Mouse (Mus musculus): ENCODE results near the gene Mtch2.
"Not testable (repeated sequence)": the region's sequence is repeated elsewhere in the genome, so short reads cannot be mapped to it uniquely, and the experiment has no call there.

Mtch2 gene

DNA sequence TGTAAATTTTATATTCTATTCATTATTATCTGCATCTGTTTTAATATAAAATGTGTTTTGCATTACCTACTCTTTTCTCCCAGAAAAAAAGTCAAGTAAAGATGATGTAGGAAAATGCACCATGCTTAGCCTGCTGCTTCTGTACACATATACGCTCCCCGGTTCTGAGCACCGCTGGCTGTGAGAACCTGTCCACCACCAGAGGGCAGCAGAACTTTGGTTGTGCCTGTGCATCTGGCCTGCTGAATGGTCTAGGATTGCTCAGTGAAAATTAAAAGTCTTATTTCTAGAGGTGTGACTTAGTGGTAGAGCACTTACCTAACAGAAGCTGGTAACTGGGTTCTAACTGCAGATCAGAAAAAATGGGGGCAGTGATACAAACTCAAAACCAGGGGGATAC lies 19.6 kb downstream of the Mtch2 start:
- peak; percentile 83 for DNase-seq

GRCm38 (mm10) chr2:90870136-90870601 lies 23.2 kb downstream of the Mtch2 start:
- DNase-seq: no peak

- no peak for DNase-seq
Observed at GRCm38 (mm10) chr2:90871180-90871961, 24.4 kb downstream of the Mtch2 start.

DNA sequence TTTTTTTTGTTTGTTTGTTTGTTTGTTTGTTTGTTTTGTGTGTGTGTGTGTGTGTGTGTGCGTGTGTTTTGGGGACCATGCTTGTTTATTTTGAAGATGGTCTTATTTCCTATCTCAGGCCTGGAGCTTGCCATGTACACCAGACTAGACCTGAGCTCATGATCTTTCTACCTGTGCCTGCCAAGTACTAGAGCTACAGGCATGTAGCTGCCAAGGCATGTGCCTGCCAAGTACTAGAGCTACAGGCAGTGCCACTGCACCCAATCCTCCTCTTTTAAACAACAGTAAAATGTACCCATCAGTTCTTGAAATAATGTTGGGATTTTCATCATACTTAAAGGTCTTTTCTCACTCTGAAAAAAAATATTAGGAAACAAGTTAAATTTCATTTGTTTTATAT lies 27.1 kb downstream of the Mtch2 start:
- no peak for DNase-seq

DNA sequence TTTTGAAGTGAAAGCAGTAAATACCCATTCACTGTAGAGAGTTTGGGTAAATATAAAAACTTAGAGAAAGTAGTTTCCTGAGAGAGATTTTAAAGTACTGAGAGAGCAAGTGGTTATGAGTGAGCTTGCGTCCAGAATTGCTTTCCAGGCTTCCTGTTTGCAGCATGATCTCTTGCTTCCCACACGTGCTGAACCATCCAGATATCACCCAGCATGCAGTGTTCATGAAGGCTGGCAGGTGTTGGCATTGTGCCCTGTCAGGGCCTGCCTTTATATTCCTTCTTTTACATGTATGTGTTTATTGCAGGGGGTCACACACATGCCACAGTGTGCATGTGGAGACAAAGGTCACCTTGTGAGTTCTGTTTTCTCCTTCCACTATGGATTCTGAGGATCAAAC lies 28.3 kb downstream of the Mtch2 start:
- DNase-seq: no peak

DNA sequence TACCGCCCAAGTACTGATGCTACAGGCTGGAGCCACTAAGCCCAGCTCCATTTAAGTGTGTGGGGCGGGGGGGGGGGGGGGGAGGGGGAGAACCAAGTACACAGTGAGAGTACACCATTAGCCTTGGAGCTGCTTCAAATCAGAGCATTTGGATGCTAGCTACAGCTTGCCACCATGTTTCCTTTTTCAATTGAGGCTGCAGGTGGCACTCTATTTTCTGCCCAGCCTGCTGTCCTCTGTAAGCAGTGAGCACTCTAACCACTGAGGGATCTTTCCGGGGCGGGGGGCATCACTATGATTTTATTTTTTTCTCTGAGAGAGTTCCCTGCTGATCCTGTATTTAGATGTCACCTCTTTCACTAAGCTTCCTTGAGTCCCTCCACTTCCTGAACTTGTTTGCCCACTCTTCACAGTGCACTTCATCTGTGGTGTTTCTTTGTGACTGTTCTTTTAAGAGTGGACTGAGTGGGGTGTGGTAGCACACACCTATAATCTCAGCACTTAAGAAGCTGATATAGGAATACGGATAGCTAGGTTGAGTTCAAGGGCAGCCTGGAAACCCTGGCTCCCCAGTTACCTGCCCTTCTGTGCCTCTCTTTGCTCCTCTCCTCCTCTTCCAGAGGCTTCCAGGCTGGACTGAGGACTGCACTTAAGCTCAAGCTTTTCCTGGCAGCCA lies 30.8 kb downstream of the Mtch2 start:
- DNase-seq: no peak

- DNase-seq: no peak
Observed at GRCm38 (mm10) chr2:90879419-90879818, 32.5 kb downstream of the Mtch2 start.

DNA sequence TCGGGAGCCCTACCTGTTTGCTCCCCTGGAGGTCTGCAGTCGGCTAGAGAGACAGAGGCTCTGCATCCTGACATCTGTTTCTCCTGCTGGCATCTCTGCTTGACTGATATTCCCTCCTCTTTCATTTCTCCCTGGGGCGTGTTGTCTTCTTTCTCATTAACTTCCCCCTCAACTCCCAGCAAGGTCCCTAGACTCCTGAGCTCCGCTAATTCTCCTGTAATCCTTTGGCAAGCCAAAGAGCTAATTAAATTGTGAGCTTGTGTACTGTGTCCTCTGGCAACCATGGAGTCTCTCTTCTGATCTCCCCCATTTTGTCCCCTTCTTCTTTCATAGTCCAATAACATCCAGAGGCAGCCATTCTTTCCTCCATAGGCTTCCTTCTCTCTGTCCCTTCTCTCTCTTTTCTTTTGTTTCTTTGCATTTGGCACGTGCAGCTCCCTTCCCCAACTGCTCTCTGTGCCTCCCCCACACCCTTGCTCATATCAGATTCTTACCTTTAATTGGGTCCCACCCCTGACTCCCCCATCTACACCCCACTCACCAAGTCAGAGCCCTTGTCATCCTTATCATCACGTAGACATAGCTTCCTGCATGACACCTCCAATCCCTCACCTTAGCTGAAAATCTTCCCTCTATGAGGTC lies 33.3 kb downstream of the Mtch2 start:
- no peak for DNase-seq

- DNase-seq: no peak
Observed at GRCm38 (mm10) chr2:90881824-90882223, 34.9 kb downstream of the Mtch2 start.

GRCm38 (mm10) chr2:90885218-90886041 lies 38.5 kb downstream of the Mtch2 start, which contains the start of gene C1qtnf4:
TSS of gene C1qtnf4 (plus strand) at chr2:90885860.
- DNase-seq: peak in 1 of 2 experiments; percentile 4

DNA sequence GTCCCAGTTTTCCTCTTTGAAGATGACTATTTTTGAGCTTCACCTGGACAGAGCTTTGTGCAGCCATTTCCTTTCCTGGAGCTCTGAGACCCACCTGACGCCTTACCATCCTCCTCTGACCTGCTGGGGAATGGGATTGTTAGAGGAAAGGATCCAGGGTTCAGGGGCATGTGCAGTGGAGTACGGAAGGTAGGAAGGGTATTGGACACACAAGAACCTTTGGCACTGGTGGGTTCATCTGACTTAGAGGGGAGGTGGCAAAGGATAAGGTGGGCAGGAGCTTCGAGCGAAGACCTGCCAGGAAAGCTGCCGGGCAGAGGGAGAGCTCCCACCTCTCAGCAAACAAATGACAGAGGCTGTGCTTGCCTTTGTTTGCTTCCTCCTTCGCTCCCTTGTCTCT lies 39.5 kb downstream of the Mtch2 start:
- DNase-seq: no peak

GRCm38 (mm10) chr2:90887627-90888026 lies 40.7 kb downstream of the Mtch2 start:
- no peak for DNase-seq

DNA sequence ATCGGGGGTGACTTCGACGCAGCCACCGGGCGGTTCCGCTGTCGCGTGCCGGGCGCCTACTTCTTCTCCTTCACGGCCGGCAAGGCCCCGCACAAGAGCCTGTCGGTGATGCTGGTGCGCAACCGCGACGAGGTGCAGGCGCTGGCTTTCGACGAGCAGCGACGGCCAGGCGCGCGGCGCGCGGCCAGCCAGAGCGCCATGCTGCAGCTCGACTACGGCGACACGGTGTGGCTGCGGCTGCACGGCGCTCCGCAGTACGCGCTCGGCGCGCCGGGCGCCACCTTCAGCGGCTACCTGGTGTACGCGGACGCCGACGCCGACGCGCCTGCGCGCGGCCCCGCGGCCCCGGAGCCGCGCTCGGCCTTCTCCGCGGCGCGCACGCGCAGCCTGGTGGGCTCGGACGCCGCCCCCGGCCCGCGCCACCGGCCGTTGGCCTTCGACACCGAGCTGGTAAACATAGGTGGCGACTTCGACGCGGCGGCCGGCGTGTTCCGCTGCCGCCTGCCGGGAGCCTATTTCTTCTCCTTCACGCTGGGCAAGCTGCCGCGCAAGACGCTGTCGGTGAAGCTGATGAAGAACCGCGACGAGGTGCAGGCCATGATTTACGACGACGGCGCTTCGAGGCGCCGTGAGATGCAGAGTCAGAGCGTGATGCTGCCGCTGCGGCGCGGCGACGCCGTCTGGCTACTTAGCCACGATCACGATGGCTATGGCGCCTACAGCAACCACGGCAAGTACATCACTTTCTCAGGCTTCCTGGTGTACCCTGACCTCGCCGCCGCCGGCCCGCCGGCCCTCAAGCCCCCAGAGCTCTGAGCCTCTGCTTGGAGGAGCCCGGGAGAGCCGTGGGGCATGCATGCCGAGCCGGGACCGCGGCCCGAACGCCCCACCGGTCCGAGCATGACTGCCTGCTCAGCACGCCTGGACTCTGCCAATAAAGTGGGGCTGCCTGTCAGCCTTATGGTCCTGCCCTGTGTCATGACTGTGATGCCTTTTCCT lies 42.9 kb downstream of the Mtch2 start:
- peak; percentile 46 to 52 for DNase-seq

DNA sequence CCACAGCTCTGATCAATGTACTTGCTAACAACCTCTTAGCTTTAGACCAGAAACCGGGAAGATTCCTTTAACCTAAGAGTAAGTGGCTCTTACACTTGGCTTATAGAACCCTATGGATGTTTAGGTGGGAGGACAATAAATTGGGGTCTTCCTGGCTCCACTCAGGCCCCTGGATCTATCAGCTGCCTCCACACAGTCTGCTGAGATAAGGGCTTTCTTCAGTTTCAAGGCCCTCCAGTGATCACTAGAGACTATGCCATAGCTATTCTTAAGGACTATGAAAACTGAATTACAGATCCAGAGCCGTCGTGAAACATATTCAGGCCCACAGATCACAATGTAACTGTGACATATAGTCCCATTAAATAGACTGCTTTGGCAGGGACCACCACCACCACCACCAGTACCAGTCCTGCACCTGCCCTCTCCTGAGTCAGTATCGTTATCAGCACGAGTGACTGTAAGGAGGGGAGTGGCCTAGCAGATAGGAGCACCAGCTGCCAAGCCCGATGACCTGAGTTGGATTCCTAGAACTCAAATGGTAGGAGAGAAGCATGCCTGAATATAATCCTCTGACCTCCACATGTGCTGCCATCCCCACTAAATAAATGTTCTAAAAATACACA lies 46.8 kb downstream of the Mtch2 start:
- DNase-seq: no peak

GRCm38 (mm10) chr2:90894299-90894677 lies 47.3 kb downstream of the Mtch2 start:
- not testable (repeated sequence) for DNase-seq

DNA sequence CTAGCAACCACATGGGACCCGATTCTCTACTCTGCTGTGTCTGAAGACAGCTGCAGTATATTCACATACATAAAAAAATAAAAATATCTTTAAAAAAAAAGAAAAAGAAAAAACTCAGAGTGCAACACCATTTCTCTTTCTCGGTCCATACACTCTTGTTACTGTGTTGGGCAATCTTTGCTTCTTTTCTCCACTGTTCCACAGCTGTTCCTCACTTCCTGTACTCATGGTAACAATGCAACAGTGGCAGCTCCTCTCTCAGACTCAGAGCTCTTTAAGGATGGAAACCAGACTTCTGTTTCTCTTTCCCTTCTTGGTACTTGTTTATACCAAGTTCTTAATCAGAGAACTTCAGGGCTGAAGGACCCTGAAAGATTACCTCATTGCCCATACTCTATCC lies 56.4 kb downstream of the Mtch2 start:
- no peak for DNase-seq

GRCm38 (mm10) chr2:90904076-90904855 lies 57.3 kb downstream of the Mtch2 start, which contains the start of the genes Kbtbd4 and Ndufs3:
TSS of gene Kbtbd4 (plus strand) at chr2:90904740.
TSS of gene Ndufs3 (minus strand) at chr2:90904827.
- peak; percentile 93 for DNase-seq

- no peak for DNase-seq
Observed at GRCm38 (mm10) chr2:90904856-90905224, 57.9 kb downstream of the Mtch2 start.

- DNase-seq: no peak
Observed at GRCm38 (mm10) chr2:90906721-90907120, 59.8 kb downstream of the Mtch2 start.

- DNase-seq: no peak
Observed at GRCm38 (mm10) chr2:90910861-90911260, 63.9 kb downstream of the Mtch2 start.
